Mouse (Mus musculus): ENCODE results near the gene Slc17a2. TPM values are rescaled to one million over a fixed set of nuclear protein-coding genes. Genes with fewer than 3 reads are reported as not detected.

The Slc17a2 gene
- polyA plus RNA-seq, 1 experiment, result not detected

DNA sequence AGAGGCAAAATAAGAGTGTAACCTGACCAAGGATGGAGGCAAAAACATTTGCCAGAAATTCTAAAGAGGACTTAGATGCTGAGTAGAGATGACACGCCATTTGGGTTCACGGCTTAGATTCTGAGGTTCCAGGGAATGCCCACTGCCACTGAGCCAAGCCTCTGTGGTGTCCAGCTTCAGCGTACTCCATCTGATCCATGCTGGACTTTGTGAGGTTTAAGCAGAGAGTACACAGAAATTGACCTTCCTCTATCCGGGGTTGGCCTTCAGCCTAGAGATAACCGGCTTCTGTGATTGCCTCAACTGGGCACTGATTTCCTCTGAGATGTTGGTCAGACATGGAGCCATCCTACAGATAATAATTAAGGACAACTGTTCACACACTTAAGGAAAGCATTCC lies 29.8 kb downstream of the Slc17a2 start:
- Histone ChIP-seq H3K4me1 (ENCODE audit: control insufficient read depth, insufficient read depth, low read length) (no peaks in the 10 kb centered on the region), H3K4me3 (ENCODE audit: insufficient read depth, low read length) (no peak overlapping the region)
- no peak for TF ChIP-seq CTCF (IDR thresholded peaks at IDR 0.05; ENCODE audit: borderline replicate concordance, insufficient read depth, low read length)
- no peak for TF ChIP-seq POLR2A (IDR thresholded peaks at IDR 0.05; ENCODE audit: low read depth, low read length)

DNA sequence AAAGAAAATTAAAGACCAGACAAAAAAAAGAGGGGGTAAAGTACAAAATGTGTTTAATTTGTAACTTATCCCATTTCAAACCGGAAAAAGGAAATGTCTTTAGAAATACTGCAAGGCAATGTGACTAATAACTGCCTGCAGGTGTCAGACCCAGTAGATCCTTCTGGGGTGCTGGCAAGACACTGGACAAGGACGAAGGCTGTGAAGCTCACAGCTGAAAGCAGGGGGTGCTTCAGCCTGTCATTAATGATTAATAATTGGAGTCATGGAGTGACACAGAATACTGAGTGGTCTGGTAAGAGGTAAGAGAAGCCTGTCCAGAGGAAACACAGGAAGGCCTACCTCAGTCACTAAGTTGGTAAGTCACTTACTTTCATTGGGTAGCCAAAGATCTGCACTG lies 32.5 kb downstream of the Slc17a2 start, which contains the start of gene Slc17a3:
Gene Slc17a3 (plus strand): TSS at position 127 of the 400 bp plus-strand sequence.
- TF ChIP-seq POLR2A (IDR thresholded peaks at IDR 0.05; ENCODE audit: low read depth, low read length) (no peak), CTCF (IDR thresholded peaks at IDR 0.05; ENCODE audit: borderline replicate concordance, insufficient read depth, low read length) (no peak)
- Histone ChIP-seq H3K4me3 (ENCODE audit: insufficient read depth, low read length) (no peak within 1 kb of the TSS), H3K4me1 (ENCODE audit: control insufficient read depth, insufficient read depth, low read length) (no peaks in the 10 kb centered on the region), H3K27ac (ENCODE audit: insufficient read depth, low read length) (no peak within 1 kb of the TSS)

More for the DNA sequence above, 29.8 kb downstream of the Slc17a2 start:
- H3K27ac ChIP-seq (ENCODE audit: insufficient read depth, low read length), result no peak overlapping the region

DNA sequence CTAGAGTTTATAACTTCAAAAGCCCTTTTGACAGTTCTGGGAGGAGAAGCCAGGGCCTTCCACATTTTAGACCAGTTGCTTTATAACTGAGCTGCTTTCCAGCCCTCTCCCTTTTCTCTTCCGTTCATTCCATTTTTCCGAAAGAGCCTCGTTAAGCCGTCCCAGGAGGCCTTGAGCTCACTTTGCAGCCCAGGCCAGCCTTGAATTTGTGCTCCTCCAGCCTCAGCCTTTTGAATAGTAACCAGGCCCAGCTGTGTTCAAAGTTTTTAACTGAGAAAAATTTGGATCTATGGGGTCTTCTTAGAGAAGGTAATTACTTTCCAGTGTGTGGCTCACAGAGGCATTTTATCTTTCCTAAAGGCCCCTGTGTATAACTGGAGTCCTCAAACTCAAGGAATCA lies 39.1 kb downstream of the Slc17a2 start:
- H3K4me3 ChIP-seq (ENCODE audit: insufficient read depth, low read length), result no peak overlapping the region
- no peak overlapping the region for H3K27ac ChIP-seq (ENCODE audit: insufficient read depth, low read length)
- TF ChIP-seq POLR2A (IDR thresholded peaks at IDR 0.05; ENCODE audit: low read depth, low read length), result no peak
- no peak for TF ChIP-seq CTCF (IDR thresholded peaks at IDR 0.05; ENCODE audit: borderline replicate concordance, insufficient read depth, low read length)
- H3K4me1 ChIP-seq (ENCODE audit: control insufficient read depth, insufficient read depth, low read length), result no peaks in the 10 kb centered on the region

DNA sequence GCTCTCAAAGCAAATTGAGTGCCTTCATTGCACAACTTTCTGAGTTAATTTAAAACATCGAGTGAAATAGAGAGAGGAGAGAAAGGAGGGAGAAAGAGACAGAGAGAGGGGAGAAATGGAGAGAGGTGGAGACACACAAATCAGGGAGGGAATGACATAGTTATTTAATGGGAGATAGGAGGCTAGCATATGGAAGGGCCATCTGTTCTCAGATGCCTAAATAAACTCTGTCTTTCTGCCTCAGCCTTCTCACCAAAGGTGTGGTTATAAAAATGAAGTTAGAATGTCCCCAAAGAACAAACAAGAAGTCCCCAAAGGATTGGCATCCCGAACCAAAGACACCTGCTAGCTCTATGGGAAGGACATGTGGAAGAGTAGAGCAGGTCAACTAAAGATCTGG lies 42.5 kb downstream of the Slc17a2 start:
- Histone ChIP-seq H3K27ac (ENCODE audit: insufficient read depth, low read length) (no peak overlapping the region), H3K4me3 (ENCODE audit: insufficient read depth, low read length) (no peak overlapping the region), H3K4me1 (ENCODE audit: control insufficient read depth, insufficient read depth, low read length) (no peaks in the 10 kb centered on the region)
- TF ChIP-seq CTCF (IDR thresholded peaks at IDR 0.05; ENCODE audit: borderline replicate concordance, insufficient read depth, low read length), result no peak
- TF ChIP-seq POLR2A (IDR thresholded peaks at IDR 0.05; ENCODE audit: low read depth, low read length), result no peak

DNA sequence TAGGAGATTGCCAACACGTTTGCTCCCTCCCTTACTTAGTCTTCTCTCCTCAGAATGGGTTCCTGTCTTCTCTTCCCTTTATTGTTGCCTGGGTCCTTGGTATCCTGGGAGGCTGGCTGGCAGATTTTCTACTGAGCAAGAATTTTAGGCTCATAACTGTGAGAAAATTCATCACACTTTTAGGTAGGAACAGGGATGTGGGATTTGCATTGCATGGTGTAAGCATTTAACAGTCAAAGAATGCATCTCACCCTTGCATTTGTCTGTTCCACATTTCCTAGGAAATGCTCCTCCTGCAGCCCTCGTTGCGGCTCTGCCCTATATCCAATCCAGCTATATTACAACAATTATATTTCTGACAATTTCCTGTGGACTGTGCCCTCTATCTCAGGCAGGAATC lies 49.6 kb downstream of the Slc17a2 start:
- H3K4me1 ChIP-seq (ENCODE audit: control insufficient read depth, insufficient read depth, low read length), result no peaks in the 10 kb centered on the region
- H3K4me3 ChIP-seq (ENCODE audit: insufficient read depth, low read length), result no peak overlapping the region
- H3K27ac ChIP-seq (ENCODE audit: insufficient read depth, low read length), result no peak overlapping the region
- TF ChIP-seq CTCF (IDR thresholded peaks at IDR 0.05; ENCODE audit: borderline replicate concordance, insufficient read depth, low read length) (no peak), POLR2A (IDR thresholded peaks at IDR 0.05; ENCODE audit: low read depth, low read length) (no peak)

DNA sequence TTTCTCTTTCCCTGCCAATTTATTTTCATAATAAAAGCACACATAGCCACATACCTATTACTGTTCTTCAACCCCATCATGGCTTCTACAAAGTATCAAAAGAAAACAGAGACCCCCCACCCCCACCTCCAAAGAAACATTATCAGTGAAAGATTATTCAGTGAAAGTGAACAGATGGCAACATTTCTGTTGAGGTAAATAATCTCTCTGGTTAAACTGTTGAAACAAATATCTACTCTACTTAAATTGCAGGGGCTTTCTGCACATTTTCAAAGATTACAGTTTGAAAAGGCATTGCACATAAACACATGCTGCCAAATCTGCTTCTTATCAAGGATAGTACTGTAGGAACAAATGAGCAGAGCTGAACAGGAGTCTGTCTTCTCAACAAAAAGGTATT lies 55.0 kb downstream of the Slc17a2 start:
- no peaks in the 10 kb centered on the region for H3K4me1 ChIP-seq (ENCODE audit: control insufficient read depth, insufficient read depth, low read length)
- TF ChIP-seq CTCF (IDR thresholded peaks at IDR 0.05; ENCODE audit: borderline replicate concordance, insufficient read depth, low read length), result no peak
- no peak for TF ChIP-seq POLR2A (IDR thresholded peaks at IDR 0.05; ENCODE audit: low read depth, low read length)
- no peak overlapping the region for H3K4me3 ChIP-seq (ENCODE audit: insufficient read depth, low read length)

DNA sequence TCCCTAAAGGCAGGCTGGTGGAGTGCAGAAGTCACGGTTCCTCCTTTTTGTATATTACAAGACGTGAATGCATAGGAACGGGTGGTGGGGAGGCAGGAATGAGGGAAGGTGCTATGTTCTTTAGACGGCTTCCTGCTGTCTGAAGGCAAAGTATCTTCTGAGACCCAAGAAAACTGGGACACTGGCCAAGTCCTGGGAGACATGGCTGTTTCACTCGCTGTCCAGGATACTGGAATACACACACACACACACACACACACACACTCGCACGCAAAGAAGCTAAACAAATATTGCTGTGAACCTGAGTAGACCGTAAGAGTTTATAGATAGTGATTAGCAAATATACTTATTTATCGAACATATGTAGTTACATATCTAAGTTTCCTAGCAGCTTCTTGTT lies 57.9 kb downstream of the Slc17a2 start:
- TF ChIP-seq POLR2A (IDR thresholded peaks at IDR 0.05; ENCODE audit: low read depth, low read length), result no peak
- no peak for TF ChIP-seq CTCF (IDR thresholded peaks at IDR 0.05; ENCODE audit: borderline replicate concordance, insufficient read depth, low read length)
- Histone ChIP-seq H3K4me1 (ENCODE audit: control insufficient read depth, insufficient read depth, low read length) (no peaks in the 10 kb centered on the region), H3K4me3 (ENCODE audit: insufficient read depth, low read length) (no peak overlapping the region), H3K27ac (ENCODE audit: insufficient read depth, low read length) (no peak overlapping the region)

More for the DNA sequence above, 55.0 kb downstream of the Slc17a2 start:
- no peak overlapping the region for H3K27ac ChIP-seq (ENCODE audit: insufficient read depth, low read length)

DNA sequence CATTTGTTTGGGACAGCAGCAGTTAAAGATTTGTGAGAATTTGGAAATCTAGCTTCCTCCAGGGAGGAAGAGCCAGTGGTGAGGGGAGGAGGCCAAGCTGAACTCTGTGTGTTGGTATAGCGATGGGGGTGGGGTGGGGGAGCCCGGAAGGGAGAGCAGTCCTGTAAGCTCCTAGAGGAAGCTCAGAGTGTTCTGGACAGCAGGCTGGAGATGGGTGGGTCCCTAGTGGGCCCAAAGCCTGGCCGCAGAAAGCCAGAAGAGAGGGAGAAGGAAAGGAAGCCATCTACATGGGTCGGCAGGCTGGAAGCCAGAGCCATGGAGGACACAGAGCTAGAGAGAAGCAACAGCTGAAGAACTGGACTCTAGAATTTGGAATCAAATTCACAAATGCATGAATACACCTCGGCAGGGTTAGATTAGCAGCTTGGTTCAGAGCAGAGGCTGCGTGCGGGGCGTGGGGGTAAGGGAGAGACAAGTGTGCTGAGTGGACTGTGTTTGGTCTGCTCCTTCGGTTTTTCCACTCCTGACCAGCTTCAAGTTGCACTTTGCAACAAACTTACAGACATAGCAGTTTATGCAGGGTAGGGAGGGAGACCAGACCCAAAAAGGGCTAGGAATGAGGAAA lies 59.4 kb downstream of the Slc17a2 start:
- TF ChIP-seq POLR2A (IDR thresholded peaks at IDR 0.05; ENCODE audit: low read depth, low read length), result no peak
- no peak for TF ChIP-seq CTCF (IDR thresholded peaks at IDR 0.05; ENCODE audit: borderline replicate concordance, insufficient read depth, low read length)
- H3K4me1 ChIP-seq (ENCODE audit: control insufficient read depth, insufficient read depth, low read length), result no peaks in the 10 kb centered on the region
- no peak overlapping the region for H3K27ac ChIP-seq (ENCODE audit: insufficient read depth, low read length)
- H3K4me3 ChIP-seq (ENCODE audit: insufficient read depth, low read length), result no peak overlapping the region

DNA sequence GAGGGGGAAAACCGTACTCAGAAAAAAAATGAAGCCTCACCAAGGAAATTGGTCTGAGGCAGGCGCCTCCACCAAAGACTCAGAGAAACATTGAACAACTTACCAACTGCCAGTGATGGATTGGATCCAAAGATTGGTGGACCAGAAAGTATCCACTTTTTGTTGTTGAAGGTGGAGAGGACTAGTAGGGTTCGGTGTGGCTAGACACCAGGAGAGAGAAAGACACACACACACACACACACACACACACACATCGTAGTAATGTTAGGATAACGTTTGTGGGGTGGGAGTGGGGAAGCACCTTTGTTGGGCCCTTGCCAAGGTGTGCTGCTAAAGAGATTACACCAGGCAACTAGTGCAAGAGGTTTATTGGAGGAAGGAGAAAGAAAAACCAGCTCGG lies 60.2 kb downstream of the Slc17a2 start:
- no peak overlapping the region for H3K4me3 ChIP-seq (ENCODE audit: insufficient read depth, low read length)
- no peaks in the 10 kb centered on the region for H3K4me1 ChIP-seq (ENCODE audit: control insufficient read depth, insufficient read depth, low read length)
- no peak for TF ChIP-seq POLR2A (IDR thresholded peaks at IDR 0.05; ENCODE audit: low read depth, low read length)
- H3K27ac ChIP-seq (ENCODE audit: insufficient read depth, low read length), result no peak overlapping the region

DNA sequence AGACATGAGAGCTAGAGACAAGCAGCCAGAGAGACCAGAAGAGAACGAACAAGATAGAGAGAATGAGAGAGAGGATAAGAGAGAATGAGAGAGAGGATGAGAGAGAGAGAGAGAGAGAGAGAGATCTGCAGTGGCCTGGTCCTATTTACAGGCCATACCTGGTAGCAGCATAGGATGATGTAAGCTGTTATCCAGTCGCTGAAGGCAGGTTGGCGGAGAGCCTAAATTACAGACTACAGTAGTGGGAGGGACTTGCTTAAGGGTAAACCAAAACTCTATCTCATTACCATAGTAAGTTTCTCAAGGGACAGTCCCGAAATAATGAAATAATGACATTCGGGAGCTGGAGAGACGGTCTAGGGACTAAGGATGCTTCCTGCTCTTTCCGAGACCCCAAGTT lies 60.6 kb downstream of the Slc17a2 start, which contains the start of gene Slc17a1:
Gene Slc17a1 (plus strand): TSS at position 346 of the 400 bp plus-strand sequence.
- no peaks in the 10 kb centered on the region for H3K4me1 ChIP-seq (ENCODE audit: control insufficient read depth, insufficient read depth, low read length)
- H3K27ac ChIP-seq (ENCODE audit: insufficient read depth, low read length), result no peak within 1 kb of the TSS
- H3K4me3 ChIP-seq (ENCODE audit: insufficient read depth, low read length), result no peak within 1 kb of the TSS
- TF ChIP-seq POLR2A (IDR thresholded peaks at IDR 0.05; ENCODE audit: low read depth, low read length), result no peak
- TF ChIP-seq CTCF (IDR thresholded peaks at IDR 0.05; ENCODE audit: borderline replicate concordance, insufficient read depth, low read length), result no peak
